Mouse (Mus musculus): ENCODE results near the gene Fbxw13. TPM values are rescaled to one million over a fixed set of nuclear protein-coding genes. Genes with fewer than 3 reads are reported as not detected.
"Not testable (repeated sequence)": the region's sequence is repeated elsewhere in the genome, so short reads cannot be mapped to it uniquely, and the experiment has no call there.

Gene Fbxw13
- not detected for total RNA-seq (2022)

DNA sequence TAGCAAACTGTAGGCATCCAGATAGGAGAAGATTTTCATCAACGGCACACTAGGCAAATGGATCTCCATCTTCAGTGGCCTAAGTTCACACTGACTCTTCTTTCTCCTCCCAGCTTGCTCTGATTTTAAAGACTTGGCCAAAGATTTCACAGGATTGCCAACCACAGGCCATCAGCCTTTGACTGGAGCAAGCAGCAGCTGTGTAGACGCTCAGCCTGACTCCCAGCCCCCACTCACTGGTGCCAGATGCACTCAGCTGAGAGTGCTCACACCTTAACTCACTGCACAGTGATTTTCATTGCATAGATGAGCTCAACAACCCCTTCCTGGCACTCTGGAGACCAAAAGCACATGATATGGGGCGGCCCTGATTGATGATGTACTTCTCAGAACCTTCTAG lies at the start of gene Fbxw13:
TSS of gene Fbxw13 (minus strand) at position 101 of the 400 bp plus-strand sequence.
- not testable (repeated sequence) for DNase-seq (ENCODE audit: low spot score in 2 of 2)

DNA sequence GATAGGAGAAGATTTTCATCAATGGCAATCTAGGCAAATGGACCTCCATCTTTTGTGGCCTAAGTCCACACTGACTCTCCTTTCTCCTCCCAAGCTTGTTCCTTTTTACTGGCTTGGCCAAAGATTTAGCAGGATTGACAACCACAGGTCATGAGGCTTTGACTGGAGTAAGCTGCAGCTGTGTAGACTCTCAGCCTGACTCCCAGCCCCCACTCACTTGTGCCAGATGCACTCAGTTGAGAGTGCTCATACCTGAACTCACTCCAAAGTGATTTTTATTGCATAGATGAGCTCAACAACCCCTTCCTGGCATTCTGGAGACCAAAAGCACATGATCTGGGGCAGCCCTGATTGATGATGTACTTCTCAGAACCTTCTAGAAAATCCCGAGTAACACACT lies 38.9 kb upstream of the Fbxw13 start, which contains the start of gene Fbxw20:
TSS of gene Fbxw20 (minus strand) at position 101 of the 400 bp plus-strand sequence.
- DNase-seq (ENCODE audit: low spot score in 2 of 2), result no peak

DNA sequence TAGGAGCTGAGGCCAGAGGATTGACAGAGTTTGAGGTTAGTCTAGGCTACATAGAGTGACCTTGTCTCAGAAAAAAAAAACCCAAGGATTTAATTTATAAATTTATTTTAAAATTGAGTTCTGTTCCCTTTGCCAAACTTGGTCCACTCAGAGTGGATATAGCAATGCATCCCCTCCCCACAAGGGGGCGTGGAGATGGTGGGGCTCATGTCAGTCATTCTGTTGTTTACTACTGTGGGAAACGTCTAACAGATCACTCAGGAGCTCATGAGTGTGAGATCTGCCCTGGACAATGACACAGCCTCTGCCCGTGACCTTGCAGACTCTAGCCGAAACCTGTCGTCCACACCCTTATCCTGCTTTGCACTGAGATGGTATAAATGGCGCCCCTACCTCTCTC lies 22.7 kb upstream of the Fbxw13 start:
- no peak for DNase-seq (ENCODE audit: low spot score in 2 of 2)

DNA sequence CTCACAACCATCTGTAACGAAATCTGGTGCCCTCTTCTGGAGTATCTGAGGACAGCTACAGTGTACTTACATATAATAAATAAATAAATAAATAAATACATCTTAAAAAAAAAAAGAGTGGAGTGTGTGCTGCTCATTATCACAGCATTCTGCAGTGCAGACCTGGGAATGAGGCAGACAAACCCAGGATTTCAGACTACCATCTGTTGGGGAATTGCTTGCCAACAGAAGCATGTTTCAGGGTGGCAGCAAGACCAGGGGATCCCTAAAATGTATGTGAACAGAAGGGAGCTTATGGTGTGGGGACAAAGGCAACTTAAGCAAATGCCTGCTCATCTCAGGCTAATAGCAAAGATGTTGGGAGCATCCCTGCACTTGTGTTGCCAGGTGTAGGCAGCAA lies 5.6 kb upstream of the Fbxw13 start:
- not testable (repeated sequence) for DNase-seq (ENCODE audit: low spot score in 2 of 2)

DNA sequence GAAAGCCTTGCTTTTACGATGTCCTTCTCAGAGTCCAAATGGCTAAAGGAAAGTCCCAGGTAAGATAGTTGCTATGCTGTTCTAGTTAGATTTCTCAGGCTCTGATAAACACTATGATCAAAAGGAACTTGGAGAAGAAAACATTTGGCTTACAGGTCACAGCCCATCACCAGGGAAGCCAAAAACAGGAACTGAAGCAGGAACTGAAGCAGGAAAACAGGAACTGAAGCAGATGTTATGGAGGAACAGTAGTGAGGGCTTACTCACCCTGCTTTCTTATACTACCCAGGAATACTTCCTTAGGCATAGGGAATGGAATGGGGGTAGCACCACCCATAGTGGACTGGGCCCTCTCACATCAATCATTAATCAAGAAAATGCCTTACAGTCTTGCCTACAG lies 4.6 kb upstream of the Fbxw13 start:
- DNase-seq (ENCODE audit: low spot score in 2 of 2), result no peak

DNA sequence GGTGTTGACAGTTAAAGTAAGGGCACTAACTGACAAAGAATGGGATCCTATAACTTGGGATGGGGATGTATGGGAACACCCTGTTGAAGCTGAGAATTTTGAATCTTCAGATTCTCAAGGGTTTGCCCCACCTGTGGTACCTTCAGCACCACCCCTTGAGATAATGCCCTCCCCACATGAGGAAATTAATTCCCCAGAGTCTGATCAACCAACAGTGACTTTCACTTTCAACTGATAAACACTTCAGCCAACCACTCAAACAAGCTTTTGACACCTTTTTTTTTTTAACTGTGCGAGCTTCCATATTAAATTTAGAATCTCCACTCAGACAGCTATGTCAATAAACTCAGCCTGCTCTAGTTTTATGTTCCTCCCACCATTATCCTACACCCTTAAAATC lies 3.6 kb upstream of the Fbxw13 start:
- no peak for DNase-seq (ENCODE audit: low spot score in 2 of 2)

DNA sequence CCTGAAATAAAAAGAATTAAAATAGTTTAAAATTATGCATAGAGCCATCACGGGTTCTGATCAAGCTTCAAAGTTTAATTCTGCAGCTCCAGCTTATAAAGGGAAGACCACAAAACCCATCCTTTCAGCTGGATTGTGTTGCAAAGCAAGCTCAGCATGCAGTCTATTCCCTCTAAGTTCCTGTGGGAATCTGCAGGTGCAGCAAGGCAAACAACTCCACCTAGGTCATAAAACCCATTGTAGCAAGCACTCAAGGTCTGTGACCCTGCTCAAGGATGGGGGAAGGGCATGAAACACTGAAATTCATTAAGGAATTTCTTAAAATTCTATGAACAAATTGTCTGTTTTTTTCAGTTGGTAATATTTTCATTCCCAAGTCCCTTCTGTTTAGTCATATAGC lies 18.6 kb downstream of the Fbxw13 start:
- DNase-seq (ENCODE audit: low spot score in 2 of 2), result no peak

DNA sequence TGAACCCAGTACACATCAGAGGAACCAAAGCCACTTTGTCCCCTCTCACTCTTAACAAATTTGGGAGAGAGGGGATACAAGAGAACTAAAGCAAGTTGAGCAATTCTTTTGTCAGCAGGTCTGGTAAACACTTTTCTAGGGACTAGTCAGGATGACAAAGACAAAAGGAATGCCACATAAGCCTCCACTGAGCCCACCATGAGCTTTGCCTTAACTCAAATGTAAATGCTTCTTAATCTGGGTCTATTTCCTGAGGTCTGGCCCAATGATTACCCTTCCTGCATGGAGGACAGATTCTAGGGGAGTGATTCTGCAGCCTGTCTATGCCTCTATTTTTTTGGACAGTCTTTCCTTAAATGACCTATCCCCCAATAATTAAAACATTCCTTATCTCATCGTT lies 19.5 kb downstream of the Fbxw13 start:
- no peak for DNase-seq (ENCODE audit: low spot score in 2 of 2)

DNA sequence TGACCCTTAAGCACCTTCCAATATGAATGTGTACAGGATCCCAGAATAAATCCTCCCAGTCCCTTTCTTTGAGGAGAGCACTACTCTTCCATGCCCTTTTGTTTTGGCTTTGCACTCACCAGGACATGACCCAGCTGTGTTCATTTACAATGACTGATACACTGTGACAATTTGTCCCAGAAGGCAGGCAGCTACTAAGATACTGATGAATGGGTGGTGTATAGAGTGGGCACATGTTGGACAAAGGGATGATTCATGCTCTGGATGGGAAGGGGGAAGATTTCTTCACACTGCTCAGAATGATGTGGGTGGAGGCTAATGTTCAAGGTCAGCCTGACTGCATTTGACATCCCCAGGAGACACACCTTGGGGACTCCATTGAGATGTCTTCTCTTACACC lies 28.5 kb downstream of the Fbxw13 start:
- no peak for DNase-seq (ENCODE audit: low spot score in 2 of 2)

DNA sequence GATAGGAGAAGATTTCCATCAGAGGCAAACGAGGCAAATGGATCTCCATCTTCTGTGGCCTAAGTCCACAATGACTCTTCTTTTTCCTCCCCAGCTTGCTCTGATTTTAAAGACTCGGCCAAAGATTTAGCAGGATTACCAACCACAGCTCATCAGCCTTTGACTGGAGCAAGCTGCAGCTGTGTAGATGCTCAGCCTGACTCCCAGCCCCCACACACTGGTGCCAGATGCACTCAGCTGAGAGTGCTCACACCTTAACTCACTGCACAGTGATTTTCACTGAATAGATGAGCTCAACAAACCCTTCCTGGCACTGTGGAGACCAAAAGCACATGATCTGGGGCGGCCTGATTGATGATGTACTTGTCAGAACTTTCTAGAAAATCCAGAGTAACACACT lies 33.8 kb downstream of the Fbxw13 start, which contains the start of gene Fbxw21:
TSS of gene Fbxw21 (minus strand) at position 101 of the 400 bp plus-strand sequence.
- DNase-seq (ENCODE audit: low spot score in 2 of 2), result no peak

DNA sequence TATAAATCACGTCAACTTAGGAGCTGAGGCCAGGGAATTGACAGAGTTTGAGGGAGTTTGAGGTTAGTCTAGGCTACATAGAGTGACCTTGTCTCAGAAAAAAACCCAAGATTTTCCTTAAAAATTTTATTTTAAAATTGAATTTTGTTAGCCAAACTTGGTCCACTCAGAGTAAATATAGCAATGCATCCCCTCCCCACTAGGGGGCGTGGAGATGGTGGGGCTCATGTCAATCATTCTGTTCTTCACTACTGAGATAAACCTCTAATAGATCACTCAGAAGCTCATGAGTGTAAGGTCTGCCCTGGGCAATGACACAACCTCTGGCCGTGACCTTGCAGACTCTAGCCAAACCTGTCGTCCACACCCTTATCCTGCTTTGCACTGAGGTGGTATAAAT lies 55.4 kb downstream of the Fbxw13 start:
- not testable (repeated sequence) for DNase-seq (ENCODE audit: low spot score in 2 of 2)

DNA sequence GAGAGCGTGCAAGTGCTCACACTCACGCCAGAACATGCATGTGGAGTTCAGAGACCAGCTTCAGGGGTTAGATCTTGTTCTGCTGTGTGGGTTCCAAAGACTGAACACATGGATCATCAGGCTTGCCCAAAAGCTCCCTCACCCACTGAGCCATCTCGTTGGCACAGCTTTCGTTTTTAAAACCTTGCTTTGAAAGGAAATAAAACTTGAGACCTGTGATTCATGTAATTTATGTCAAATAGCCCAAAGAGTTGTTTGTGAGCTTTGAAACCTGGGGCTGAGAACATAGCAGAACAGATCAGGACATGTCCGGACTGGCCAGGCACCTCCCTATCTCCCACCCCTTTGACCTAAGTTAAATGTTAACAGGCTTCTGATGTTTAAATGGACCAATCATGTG lies 65.7 kb downstream of the Fbxw13 start:
- DNase-seq (ENCODE audit: low spot score in 2 of 2), result no peak

Other genes starting within 250 kb of the Fbxw13 start
- 1 to 10 TPM; 1.2 to 3.1 (median 2.2) TPM for gene Col7a1, start 242.4 kb downstream of the Fbxw13 start, total RNA-seq (2022)
- 1 to 10 TPM in 1 of 4 experiments, under 1 TPM in 2, not detected in 1; 0.27 to 1.2 (median 0.51) TPM for gene Ucn2, start 210.0 kb downstream of the Fbxw13 start, total RNA-seq (2022)
- 10 to 100 TPM; 21.5 to 37.8 (median 35.0) TPM for gene Pfkfb4, start 204.2 kb downstream of the Fbxw13 start, total RNA-seq (2022)
- gene Shisa5, start 157.4 kb downstream of the Fbxw13 start, total RNA-seq (2022), result 10 to 100 TPM in 2 of 4 experiments, 1 to 10 TPM in 2; 7.0 to 11.8 (median 9.1) TPM
- gene Trex1, start 136.2 kb downstream of the Fbxw13 start, total RNA-seq (2022), result 10 to 100 TPM; 11.4 to 17.2 (median 13.0) TPM
- 10 to 100 TPM in 3 of 4 experiments, 1 to 10 TPM in 1; 8.7 to 11.5 (median 10.7) TPM for gene Atrip, start 121.9 kb downstream of the Fbxw13 start, total RNA-seq (2022)
- 1 to 10 TPM; 6.7 to 8.6 (median 7.8) TPM for gene Ccdc51, start 113.5 kb downstream of the Fbxw13 start, total RNA-seq (2022)
- 100 to 1,000 TPM; 297 to 369 (median 354) TPM for gene Tma7, start 113.4 kb downstream of the Fbxw13 start, total RNA-seq (2022)
- gene Plxnb1, start 100.6 kb downstream of the Fbxw13 start, total RNA-seq (2022), result under 1 TPM; 0.58 to 0.87 (median 0.74) TPM
- gene Fbxw21, start 33.9 kb downstream of the Fbxw13 start, total RNA-seq (2022), result not detected
- gene Fbxw20, start 38.8 kb upstream of the Fbxw13 start, total RNA-seq (2022), result not detected
- gene Fbxw14, start 91.7 kb upstream of the Fbxw13 start, total RNA-seq (2022), result not detected
- gene Fbxw28, start 143.7 kb upstream of the Fbxw13 start, total RNA-seq (2022), result not detected
- gene Fbxw22, start 208.3 kb upstream of the Fbxw13 start, total RNA-seq (2022), result not detected

Measured in gastrocnemius, adult 8-10 months (tissue).